Mouse (Mus musculus) lung, adult 2 months (tissue): ENCODE measurements around the gene Gm5129.

ENCODE experiments used
- CTCF ChIP-seq: fragments of 200-500 bp; IDR thresholded peaks from 2 replicates; pipeline ENCODE4 v1.5.1; 2011; ENCODE audit warnings: mild to moderate bottlenecking, low read length, control low read depth; ENCODE audit not compliant: insufficient read depth
- POLR2A ChIP-seq: fragments of 200-500 bp; IDR thresholded peaks from 2 replicates; pipeline ENCODE4 v1.6.1; 2011; ENCODE audit warnings: low read depth, mild to moderate bottlenecking, control low read depth, low read length, borderline replicate concordance; ENCODE audit errors: extremely low read depth

DNA sequence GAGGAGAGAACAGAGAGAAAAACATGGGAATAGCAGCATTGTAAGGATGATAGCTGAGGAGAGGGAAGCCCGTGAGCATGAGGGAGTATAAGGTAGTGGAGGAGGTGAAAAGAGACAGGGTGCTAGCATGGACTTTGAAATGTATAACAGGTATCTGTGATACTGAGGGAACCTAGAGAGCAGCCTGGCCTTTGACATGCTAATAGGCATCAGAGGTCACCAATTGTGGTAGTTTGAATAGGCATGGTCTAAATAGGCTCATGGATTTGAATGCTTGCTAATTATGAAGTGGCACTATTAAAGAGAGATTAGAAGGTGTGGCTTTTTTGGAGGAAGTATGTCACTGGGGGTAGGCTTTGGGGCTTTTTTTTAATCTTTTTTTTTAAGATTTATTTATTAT, 22.8 kb downstream of the Gm5129 start:
- TF ChIP-seq CTCF (no peak), POLR2A (no peak)
